Mouse (Mus musculus): ENCODE measurements around the gene Ica1. TPM values are rescaled to one million over a fixed set of nuclear protein-coding genes. Genes with fewer than 3 reads are reported as not detected.
A peak's percentile ranks its signal among the peaks of the same experiment; 100 is the strongest.

The Ica1 gene
- total RNA-seq, 2 experiments from 2014 or later: 1.1 to 1.7 TPM

DNA sequence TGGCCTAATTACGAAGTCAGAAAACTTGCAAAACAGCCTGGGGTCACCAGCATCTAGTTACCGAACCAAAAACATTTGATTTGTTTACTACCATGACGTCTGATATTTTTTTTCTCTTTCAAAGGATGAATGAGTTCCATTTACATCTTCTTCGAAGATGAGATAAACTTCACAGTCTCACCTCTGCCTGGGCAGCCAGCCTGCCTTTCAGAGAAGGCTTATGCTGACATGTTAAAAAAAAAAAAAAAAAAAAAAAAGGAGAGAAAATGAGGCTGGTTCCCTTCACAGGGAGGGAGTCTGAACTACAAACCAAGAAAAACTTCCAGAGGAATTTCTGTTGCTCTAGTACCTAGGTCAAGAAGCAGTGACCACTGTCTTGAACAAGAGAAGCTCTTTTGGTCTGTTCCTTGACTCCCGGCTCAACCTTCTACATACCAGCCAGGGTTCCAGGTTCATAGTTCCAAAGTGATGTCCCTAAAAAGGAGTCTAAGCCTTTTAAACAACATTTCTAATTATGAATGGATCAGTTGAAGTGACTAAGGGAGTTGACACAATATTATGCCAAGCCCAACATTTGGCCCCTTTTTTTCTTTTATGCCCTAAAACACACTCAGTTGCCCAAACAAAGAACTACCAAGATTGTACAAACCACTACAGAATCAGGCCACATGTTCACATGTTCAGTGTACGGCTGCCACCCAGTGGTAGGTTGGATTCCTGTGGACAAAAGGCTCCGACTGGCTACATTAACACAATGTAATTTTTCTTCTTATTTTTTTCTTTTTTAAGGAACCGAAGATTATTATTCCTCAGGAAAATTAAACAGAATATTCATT lies 42.4 kb downstream of the Ica1 start:
- Histone ChIP-seq H3K27ac (no peak overlapping the region), H3K4me3 (no peak overlapping the region)
- DNase-seq: peak; percentile 71
- intact Hi-C loops (cut with DNase I): loop anchor here (2.0 to 10.0 kb wide), 4 partner anchors 214 to 1004 kb away; no protein-coding TSS in a partner anchor
- TF ChIP-seq CTCF (IDR thresholded peaks at IDR 0.05): peak; percentile 89

DNA sequence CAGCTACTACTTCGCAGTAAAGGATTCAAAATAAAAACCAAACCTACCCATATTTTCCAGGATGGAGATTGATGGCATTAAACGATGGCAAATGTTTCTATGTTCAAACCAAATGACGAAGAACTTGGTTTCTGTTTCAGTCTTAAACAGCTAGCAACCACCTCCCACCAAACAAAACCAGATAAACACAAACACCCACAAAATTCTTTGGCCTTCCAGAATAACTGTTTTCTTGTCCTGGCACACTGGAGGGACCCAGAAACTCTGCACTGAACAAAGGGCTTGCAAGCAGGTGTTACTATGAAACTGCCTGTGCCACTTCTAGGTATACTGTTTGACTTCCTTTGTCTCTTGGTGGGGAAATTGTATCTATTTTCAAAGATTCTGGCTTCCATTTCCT lies 43.2 kb downstream of the Ica1 start:
- Histone ChIP-seq H3K27ac (no peak overlapping the region), H3K4me3 (no peak overlapping the region)
- intact Hi-C loops (cut with DNase I): loop anchor here (5.0 to 10.0 kb wide), 3 partner anchors 213 to 1003 kb away; no protein-coding TSS in a partner anchor
- no peak for TF ChIP-seq CTCF (IDR thresholded peaks at IDR 0.05)
- no peak for DNase-seq

DNA sequence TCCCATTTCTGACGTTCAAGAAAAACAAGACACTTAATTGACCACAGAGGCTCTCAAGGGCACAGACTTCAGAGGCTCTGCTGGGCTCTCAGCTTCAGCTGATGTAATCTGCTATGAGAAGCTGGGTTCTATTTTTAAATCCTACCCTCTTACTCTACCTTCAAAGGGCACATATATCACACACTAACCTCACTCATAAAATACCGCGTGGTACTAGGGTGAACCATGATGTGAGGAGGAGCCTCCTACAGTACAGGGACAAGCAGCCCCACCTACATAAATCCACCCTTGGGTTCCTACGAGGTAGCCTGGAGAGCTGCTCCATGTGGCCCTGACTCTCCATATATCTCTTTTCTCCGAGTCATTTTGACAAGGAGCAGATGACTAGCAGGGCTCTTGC lies 45.8 kb downstream of the Ica1 start:
- intact Hi-C loops (cut with DNase I): loop anchor here (10.0 kb wide), 1 partner anchor 668 kb away; no protein-coding TSS in a partner anchor
- no peak overlapping the region for H3K27ac ChIP-seq
- DNase-seq: no peak
- H3K4me3 ChIP-seq: no peak overlapping the region
- no peak for TF ChIP-seq CTCF (IDR thresholded peaks at IDR 0.05)

DNA sequence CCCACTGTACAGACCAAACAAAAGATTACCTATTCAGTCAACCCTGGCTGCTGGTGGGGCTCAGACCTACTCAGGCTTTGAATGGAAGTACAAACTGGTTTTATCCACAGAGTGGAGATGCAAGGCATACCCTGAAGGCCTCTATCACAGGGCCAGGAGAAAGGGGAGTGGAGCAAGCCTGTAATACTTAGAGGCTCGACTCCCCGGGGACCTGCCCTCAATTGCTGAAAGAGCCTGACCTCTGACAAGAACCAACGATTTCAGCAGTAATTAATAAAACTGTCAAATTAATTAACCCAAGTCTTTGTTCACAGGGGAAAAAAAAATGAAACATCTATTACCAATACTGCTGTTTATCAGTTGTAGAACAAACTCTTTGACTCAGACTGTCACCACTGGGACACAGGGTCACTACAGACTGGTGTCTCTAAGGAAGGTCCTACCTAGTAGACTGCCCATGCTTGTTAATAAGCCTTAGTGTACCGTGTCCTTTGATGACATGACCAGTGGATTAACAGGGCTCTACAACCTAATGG lies 46.6 kb downstream of the Ica1 start:
- no peak for DNase-seq
- TF ChIP-seq CTCF (IDR thresholded peaks at IDR 0.05): no peak
- intact Hi-C loops (cut with DNase I): loop anchor here (10.0 kb wide), 1 partner anchor 667 kb away; no protein-coding TSS in a partner anchor
- no peak overlapping the region for H3K27ac ChIP-seq
- no peak overlapping the region for H3K4me3 ChIP-seq

DNA sequence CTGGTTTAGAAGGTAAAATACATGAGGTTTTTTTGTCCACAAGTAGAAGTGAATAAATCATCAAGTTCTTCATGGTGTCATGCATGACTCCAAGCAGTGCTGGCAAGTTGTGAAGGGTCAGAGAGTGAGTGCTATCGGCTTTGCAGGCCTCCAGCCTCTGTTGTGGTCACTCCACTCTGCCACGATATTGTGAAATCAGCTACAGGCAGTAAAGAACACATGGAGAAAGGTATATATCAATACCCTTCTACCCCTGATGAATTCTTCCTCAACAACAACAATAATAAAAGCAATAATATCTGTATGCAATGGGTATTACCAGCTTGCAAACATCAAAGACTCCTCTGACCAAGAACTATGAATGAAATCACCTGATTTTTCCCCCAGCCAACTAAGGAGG lies 47.9 kb downstream of the Ica1 start:
- TF ChIP-seq CTCF (IDR thresholded peaks at IDR 0.05): no peak
- H3K27ac ChIP-seq: no peak overlapping the region
- DNase-seq: no peak
- H3K4me3 ChIP-seq: no peak overlapping the region
- intact Hi-C loops (cut with DNase I): loop anchor here (10.0 kb wide), 1 partner anchor 666 kb away; no protein-coding TSS in a partner anchor

DNA sequence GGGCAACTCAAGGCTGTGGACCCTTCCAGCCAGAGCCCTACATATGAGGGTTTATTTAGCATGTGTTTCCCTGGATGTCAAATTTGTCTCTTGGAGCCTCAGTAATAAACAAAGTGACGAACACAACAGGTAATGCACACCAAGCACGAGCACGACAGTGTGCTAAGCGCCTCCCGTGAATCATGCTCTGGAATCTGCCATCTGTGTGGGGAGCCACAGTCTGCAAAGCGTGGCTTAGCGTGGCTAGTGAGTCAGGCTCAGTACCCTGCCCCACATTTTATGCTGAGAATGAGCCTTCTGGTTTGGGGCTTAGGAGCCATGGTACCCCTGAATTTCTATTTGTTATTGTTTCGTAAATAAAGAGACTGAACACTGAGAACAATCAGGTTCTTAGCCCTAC lies 50.5 kb downstream of the Ica1 start:
- DNase-seq: no peak
- no peak overlapping the region for H3K4me3 ChIP-seq
- intact Hi-C loops (cut with DNase I): no loop called here
- TF ChIP-seq CTCF (IDR thresholded peaks at IDR 0.05): no peak
- no peak overlapping the region for H3K27ac ChIP-seq

DNA sequence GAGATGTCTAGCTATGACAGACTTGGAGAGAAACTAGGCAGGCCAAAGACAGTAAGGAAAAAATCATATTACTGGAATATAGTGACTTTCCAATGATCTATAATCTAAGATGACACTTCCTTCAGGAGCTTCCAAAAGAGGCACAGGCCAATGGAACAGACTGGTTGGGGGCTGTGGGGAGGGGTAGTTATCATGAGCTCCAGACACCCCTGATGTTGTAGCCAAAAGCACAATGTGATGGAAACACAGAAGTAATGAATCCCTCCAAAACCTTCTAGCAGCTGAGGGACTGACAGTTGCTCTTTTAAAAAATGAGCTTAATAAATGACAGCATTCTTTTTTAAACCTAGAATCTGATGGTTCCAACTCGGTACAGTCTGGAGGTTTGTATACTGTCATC lies 52.7 kb downstream of the Ica1 start:
- no peak for TF ChIP-seq CTCF (IDR thresholded peaks at IDR 0.05)
- Histone ChIP-seq H3K4me3 (no peak overlapping the region), H3K27ac (no peak overlapping the region)
- intact Hi-C loops (cut with DNase I): no loop called here
- no peak for DNase-seq

DNA sequence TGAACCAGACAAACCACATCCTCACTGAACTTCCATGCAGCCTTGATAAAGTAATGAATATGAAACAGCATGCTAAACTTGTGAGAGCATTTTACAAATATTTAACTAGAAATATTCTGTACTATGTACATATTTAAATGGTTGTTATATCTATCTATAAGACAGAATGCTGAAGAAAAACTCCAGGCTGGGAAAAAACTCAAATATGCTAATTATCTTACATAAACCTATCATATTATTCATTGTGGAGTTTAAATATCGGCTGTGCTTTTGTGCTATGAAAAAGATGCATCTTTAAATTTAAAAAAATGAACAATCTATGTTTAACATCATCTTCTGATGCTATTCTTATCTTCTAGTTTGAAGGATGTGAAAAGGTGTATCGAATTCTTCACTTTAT lies 58.6 kb downstream of the Ica1 start:
- no peak overlapping the region for H3K4me3 ChIP-seq
- intact Hi-C loops (cut with DNase I): no loop called here
- no peak for DNase-seq
- no peak for TF ChIP-seq CTCF (IDR thresholded peaks at IDR 0.05)
- no peak overlapping the region for H3K27ac ChIP-seq

DNA sequence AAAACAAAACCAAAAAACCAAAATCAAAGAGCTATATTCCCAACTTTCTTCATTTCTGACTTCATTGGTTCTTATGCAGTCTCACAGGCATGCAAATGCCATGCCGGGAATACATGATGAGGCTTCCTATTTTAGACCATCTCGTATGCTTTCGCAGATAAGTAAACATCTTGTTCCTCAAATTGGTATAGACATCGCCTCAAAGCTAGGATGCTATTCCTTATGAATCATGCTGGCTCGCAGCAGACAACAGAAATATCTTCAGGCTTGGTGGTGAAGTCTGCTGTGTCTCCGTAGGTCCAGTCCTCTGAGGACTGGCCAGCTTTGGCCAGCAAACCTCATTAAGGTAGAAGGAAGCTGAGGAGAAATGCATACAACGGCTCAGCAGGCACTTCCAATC lies 60.3 kb downstream of the Ica1 start:
- TF ChIP-seq CTCF (IDR thresholded peaks at IDR 0.05): no peak
- Histone ChIP-seq H3K27ac (no peak overlapping the region), H3K4me3 (no peak overlapping the region)
- intact Hi-C loops (cut with DNase I): no loop called here
- DNase-seq: no peak

DNA sequence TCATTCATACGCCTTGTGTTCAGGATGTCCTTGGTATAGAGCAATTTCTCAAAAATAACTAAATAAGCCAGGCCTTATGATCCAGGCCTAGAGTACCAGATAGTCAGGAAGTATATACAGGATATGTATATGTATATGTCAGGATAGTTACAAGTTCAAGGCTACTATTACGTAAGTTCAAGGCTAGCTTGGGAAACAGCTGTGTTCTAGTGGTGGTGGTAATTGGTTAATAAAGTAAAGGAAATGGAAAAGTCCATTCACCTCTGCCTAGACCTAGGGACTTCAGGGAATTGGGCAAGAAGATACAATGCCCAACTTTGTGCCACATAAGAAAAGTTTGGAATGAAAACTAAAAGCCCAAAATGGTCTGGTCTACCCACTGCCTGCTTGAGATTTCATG lies 61.7 kb downstream of the Ica1 start:
- H3K4me3 ChIP-seq: no peak overlapping the region
- no peak for TF ChIP-seq CTCF (IDR thresholded peaks at IDR 0.05)
- intact Hi-C loops (cut with DNase I): no loop called here
- no peak overlapping the region for H3K27ac ChIP-seq
- no peak for DNase-seq

DNA sequence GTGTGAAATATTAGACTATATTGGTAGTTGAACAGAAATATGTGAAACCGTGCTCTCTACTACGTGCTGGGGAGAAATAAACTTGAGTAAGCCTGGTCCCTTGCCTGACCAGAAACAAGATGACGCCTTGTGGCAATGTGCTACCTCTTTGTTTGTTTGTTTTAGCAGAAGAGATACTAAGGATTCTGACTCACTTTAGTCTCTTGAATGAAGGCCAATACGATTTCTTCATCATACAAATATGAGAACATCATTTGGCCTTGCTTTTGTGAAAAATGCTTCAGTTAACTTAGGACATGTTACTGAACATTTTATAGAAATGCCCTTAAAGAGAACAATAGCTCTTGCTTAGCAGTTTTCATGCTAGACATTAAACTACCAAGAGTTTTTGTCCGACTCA lies 67.0 kb downstream of the Ica1 start:
- no peak for DNase-seq
- Histone ChIP-seq H3K27ac (no peak overlapping the region), H3K4me3 (no peak overlapping the region)
- intact Hi-C loops (cut with DNase I): no loop called here
- TF ChIP-seq CTCF (IDR thresholded peaks at IDR 0.05): no peak

DNA sequence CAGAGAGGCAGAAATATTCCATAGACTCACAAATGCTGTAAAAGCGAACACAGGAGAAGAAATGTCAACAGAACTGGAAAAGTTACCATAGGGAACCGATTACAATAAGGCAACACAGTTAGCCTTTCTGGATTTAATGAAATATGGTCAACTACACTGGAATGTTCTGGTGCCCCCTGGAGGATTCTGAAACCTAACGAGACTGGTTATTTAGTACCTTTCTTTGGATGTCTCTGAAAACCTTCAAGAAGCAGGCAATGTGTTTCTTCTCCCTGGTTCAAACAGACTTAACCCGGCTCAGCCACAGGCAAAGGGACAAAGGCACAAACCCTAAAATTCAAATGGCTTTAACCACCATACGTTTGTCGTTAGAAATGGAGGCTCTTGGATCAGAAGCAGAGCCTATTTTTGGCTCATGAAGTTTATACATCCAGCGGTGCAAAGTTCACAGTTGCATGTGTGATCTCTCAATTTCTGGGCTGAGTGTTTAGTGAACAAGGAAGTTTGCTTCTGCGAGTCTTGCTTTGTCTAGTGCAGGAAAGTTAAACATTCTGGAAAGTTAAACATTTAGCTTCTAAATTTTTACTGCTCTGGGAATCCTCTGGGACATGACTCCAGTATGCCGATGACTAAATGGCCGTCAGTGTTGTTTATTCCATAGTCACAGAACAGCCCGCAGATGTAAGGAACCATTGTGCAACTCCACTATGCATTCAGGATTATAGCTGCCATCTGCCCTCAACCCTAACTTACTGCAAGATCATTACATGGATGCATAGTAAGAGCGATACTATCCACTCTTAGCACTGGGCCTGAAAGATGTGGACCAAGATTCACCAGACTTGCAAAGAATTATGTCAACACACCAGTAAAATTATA lies 83.4 kb downstream of the Ica1 start:
- Histone ChIP-seq H3K4me3 (no peak overlapping the region), H3K27ac (peak overlapping the region; percentile 1; the same call in 1 of the 2 replicates)
- intact Hi-C loops (cut with DNase I): no loop called here
- peak; percentile 51 for TF ChIP-seq CTCF (IDR thresholded peaks at IDR 0.05)
- no peak for DNase-seq
